Comparison of ENCODE assay signal across 18 mouse cellular contexts in genomic region chr11:82183281-82183935, GRCm38 (mm10).
DNase-seq lines count a peak whose midpoint lies in the region; ATAC-seq and TF ChIP-seq lines count a peak whose summit lies in the region.
"Had no signal": no experiment of that assay in that cellular context is flagged by ENCODE, and none has a peak within 500 bp of the region (broad histone marks: within the 10 kb centered on the region; RNA-seq: fewer than 3 reads in every experiment).

No protein-coding gene starts in this region.

- H3K27me3 ChIP-seq in lung, postnatal 0 days (replicated peaks; ENCODE audit: insufficient read depth, low read length), result no peaks in the 10 kb centered on the region

- no peak for ATAC-seq in lung, postnatal 0 days
- peak; percentile 66 for ATAC-seq in megakaryocyte progenitor cell, adult 5-6 weeks (replicated peaks; ENCODE audit: poor library complexity)
- ATAC-seq: forebrain, postnatal 0 days had no signal

- WGBS in lung, postnatal 0 days, result 51% methylated on average over 6 of the region's 6 CpGs

- TF ChIP-seq EP300 in lung, postnatal 0 days (IDR thresholded peaks at IDR 0.05), result no peak

- DNase-seq in lung, postnatal 25 days (ENCODE audit: low spot score), result peak; percentile 8
- no peak for DNase-seq in lung, postnatal 0 days (ENCODE audit: low spot score)
- DNase-seq in T-cell, adult 2 months (ENCODE audit: low spot score), result peak; percentile 71
- DNase-seq in thymus, postnatal 36 days, result peak; percentile 51 to 63
- DNase-seq in yolk sac, embryonic 10.5 days (ENCODE audit: low spot score), result no peak
- no peak for DNase-seq in layer of hippocampus, adult 11-12 months (ENCODE audit: low spot score)
- DNase-seq in kidney, adult 18-20 months, result no peak
- DNase-seq: cerebellum, postnatal 10 days; forebrain, postnatal 0 days; gastrocnemius, postnatal 14 days; lung, embryonic 14.5 days; right cerebral cortex, adult 18-20 months had no signal

- no peak overlapping the region for H3K4me3 ChIP-seq in lung, postnatal 0 days (ENCODE audit: low read depth, low read length)
- H3K4me3 ChIP-seq: heart, embryonic 12.5 days; hindbrain, embryonic 10.5 days; limb, embryonic 15.5 days; megakaryocyte, embryonic 14.5 days had no signal

- no peaks in the 10 kb centered on the region for H3K36me3 ChIP-seq in lung, postnatal 0 days (ENCODE audit: insufficient read depth, low read length)
- H3K36me3 ChIP-seq: heart, embryonic 12.5 days; hindbrain, embryonic 10.5 days; limb, embryonic 15.5 days had no signal

- no peak overlapping the region for H3K27ac ChIP-seq in lung, postnatal 0 days (ENCODE audit: low read length)
- H3K27ac ChIP-seq: hindbrain, embryonic 10.5 days; kidney, postnatal 0 days; limb, embryonic 15.5 days had no signal

- no peak overlapping the region for H3K9ac ChIP-seq in lung, postnatal 0 days (replicated peaks; ENCODE audit: low read depth)
- H3K9ac ChIP-seq: forebrain, postnatal 0 days; heart, embryonic 12.5 days; limb, embryonic 15.5 days; lung, embryonic 14.5 days had no signal

- no peaks in the 10 kb centered on the region for H3K9me3 ChIP-seq in lung, postnatal 0 days (ENCODE audit: low read length)
- H3K9me3 ChIP-seq: heart, embryonic 12.5 days; hindbrain, embryonic 10.5 days; limb, embryonic 15.5 days; megakaryocyte, embryonic 14.5 days had no signal

- no peak overlapping the region for H3K4me2 ChIP-seq in lung, postnatal 0 days (replicated peaks; ENCODE audit: low read depth, low read length)
- H3K4me2 ChIP-seq: heart, embryonic 12.5 days; limb, embryonic 15.5 days; lung, embryonic 14.5 days had no signal

- TF ChIP-seq CTCF in lung, postnatal 0 days (IDR thresholded peaks at IDR 0.05), result no peak

- no peaks in the 10 kb centered on the region for H3K4me1 ChIP-seq in lung, postnatal 0 days (ENCODE audit: insufficient read depth, low read depth, low read length)
- H3K4me1 ChIP-seq: heart, embryonic 12.5 days; limb, embryonic 15.5 days had no signal

Comparison
In these comparisons a context has a peak if more than half of its experiments do, and no peak if none do; other contexts are left out.
1. DNase-seq: peak in lung, postnatal 25 days (single experiment), T-cell, adult 2 months (single experiment) and thymus, postnatal 36 days (2 of 2); none in lung, postnatal 0 days (single experiment), yolk sac, embryonic 10.5 days (single experiment), layer of hippocampus, adult 11-12 months (single experiment) and kidney, adult 18-20 months (single experiment).